Mouse (Mus musculus) monocyte, adult 5-6 weeks (primary cell): ENCODE measurements around the gene Rapgef3. TPM values are rescaled to one million over a fixed set of nuclear protein-coding genes. Genes with fewer than 3 reads are reported as not detected.

Source experiments
- ATAC-seq: fragments of 153-309, 156-312 bp; replicated peaks from 2 replicates; pipeline ENCODE4 v1.8.0; 2017; ENCODE audit warnings: mild to moderate bottlenecking; ENCODE audit not compliant: low TSS enrichment, insufficient number of reproducible peaks, severe bottlenecking, poor library complexity, low FRiP score
- total RNA-seq: library from RNA; stranded (forward); fragments of 200-1000, 200-491, 200-594 nt; gene quantifications from 3 replicates; pipeline ENCODE4 v1.2.3, GENCODE M21; 2017

Gene Rapgef3
- total RNA-seq, 1 experiment from 2014 or later = 1.8 TPM

DNA sequence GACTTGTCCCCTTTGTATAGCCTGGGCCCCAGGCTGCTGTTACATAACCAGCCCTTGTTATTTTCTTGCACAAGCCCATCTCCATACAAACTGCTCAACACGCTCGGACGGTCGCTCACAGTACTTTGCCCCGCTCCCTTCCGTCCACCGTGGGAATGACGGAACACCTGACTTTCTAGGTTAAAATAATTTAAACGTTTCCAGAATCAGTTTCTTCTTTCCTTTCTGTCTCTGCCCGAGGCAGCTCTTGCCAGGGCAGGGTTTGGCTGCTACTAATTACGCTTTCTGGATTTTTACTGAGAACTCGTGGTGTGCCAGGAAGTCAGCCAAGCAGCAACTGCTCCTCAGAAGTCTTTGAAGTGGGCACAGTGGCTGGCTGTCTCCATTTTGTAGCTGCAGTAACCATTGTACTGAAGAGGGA is 12.8 kb upstream of the Rapgef3 start:
- ATAC-seq = no peak

GRCm38 (mm10) chr15:97779576-97779975 is 11.8 kb upstream of the Rapgef3 start:
- no peak for ATAC-seq

GRCm38 (mm10) chr15:97778311-97779098 is 10.7 kb upstream of the Rapgef3 start, which contains the start of gene Slc48a1:
Gene Slc48a1, plus strand, starts transcription at chr15:97778520.
- ATAC-seq = no peak

- no peak for ATAC-seq
Observed at GRCm38 (mm10) chr15:97776919-97777318, 9.1 kb upstream of the Rapgef3 start.

DNA sequence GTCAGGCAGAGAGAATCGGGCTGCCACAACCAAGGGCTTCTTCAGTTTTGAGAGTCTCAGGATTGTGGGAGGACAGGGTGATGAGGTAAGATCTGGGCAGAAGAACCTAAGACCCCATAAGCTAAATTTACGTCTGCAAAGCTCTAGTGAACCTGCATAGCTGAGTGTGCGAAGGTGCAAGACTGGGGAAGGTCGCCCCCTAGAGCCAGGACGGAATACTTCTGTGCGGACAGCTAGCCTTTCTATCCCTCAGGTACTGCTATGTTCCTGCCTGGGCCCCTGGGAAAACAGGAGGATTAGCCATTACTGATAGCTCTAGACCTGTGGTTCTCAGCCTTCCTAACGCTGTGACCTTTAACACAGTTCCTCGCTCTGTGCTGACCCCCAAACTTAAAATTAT is 8.7 kb upstream of the Rapgef3 start:
- ATAC-seq = peak; percentile 54; the same call in 1 of the 2 replicates

GRCm38 (mm10) chr15:97773961-97774370 is 6.2 kb upstream of the Rapgef3 start:
- ATAC-seq = no peak

- no peak for ATAC-seq
Observed at GRCm38 (mm10) chr15:97773108-97773507, 5.3 kb upstream of the Rapgef3 start.

GRCm38 (mm10) chr15:97770280-97770679 is 2.5 kb upstream of the Rapgef3 start:
- no peak for ATAC-seq

- ATAC-seq = 0 out of 2 replicates have a peak, but pooled peaks have one; percentile 38
Observed at GRCm38 (mm10) chr15:97768192-97768591, 420 bp upstream of the Rapgef3 start.

GRCm38 (mm10) chr15:97766594-97767279 is 1.0 kb downstream of the Rapgef3 start:
- ATAC-seq = no peak

GRCm38 (mm10) chr15:97766194-97766593 is 1.6 kb downstream of the Rapgef3 start:
- no peak for ATAC-seq

DNA sequence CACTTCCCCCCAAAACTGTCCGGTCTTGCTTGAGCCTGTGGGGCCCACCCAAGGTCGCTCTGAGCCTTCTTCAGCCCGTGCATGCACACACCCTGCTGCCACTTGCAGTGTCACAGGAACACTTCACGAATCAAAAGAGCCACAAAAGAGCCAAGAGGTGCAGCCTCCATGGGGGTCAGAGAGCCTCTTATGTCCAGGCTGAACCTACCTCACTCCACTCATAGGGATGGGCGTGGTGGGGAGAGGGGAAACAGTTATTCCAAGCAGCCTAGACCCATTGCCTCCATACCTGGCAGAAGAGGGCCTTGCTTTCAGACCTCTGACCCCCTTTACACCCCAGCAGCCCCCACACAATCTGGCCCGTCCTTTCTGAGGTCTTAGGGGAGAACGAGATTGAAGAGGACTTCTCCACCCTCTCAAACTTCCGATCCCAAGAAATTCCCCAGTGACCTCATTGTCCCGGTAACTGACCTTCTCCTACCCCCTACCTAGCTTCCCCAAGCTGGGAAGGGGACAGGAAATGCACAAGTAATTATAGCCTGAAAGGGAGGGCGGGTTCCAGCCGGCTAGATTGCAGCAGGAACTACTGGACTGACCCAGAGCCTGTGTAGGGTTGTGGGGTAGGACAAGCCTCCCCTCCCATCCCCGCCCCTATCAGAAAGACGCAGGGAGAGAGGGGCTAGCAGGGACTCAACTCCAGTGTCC is 2.5 kb downstream of the Rapgef3 start:
- ATAC-seq = no peak

GRCm38 (mm10) chr15:97764532-97764931 is 3.2 kb downstream of the Rapgef3 start:
- ATAC-seq = no peak

GRCm38 (mm10) chr15:97763256-97764049 is 4.3 kb downstream of the Rapgef3 start:
- no peak for ATAC-seq

DNA sequence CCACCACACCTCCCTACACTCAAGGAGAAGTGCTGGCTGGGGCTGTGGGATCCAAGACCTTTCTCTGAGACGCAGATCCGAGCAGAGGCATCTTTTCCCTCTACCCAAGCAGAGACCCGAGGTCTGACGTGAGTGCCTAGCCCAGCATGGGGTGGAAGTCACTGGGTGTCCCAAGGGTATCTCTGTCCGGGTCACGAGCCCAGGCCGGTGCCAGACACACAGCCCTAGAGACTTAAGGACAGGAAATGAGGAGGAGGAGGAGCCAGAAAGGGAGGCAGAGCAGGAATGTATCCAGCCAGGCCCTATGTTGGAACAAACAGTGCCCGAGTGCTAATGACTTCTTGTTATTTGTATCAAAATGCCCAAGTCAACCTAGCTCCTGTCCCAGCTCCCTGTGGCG is 5.0 kb downstream of the Rapgef3 start:
- ATAC-seq = no peak

- ATAC-seq = no peak
Observed at GRCm38 (mm10) chr15:97761438-97761837, 6.3 kb downstream of the Rapgef3 start.

GRCm38 (mm10) chr15:97760952-97761351 is 6.8 kb downstream of the Rapgef3 start:
- no peak for ATAC-seq

DNA sequence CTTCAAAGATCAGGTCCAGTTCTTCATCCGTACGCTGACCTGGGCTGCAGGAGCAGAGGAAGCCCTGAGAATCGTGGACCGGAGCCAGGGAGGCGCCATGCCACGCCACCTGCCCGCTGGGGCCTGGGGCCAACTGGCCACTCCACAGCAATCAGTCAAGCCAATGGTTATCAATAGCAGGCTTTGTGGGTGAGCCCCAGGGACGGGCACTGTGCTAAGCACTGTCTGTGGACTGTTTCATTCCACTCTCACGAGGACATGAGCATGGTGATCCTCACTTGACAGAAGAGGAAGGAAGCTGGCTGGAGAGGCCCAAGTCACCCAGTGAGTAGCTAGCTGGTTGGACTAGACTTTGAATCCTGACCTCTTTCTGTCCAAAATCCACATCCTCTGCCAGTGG is 7.8 kb downstream of the Rapgef3 start:
- ATAC-seq = no peak

DNA sequence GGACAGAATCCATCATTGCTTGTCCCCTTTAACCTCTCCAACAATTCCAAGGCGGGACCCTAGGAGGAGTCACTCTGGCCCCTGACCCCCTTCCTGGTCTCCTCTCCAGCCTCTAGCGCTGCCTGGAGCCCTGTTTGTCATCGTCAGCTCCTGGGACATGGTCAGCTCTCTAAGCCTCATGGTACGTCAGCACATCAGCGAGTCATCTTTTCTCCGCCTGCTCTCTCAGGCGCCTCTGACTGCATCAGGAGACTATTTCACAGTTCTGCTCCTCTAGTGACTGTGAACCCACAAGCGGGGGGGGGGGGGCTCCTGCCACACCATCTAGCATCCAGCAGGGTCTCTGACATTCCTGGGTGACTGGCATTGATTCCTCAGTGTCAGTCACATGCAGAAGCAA is 12.4 kb downstream of the Rapgef3 start:
- no peak for ATAC-seq
